Mouse (Mus musculus): ENCODE measurements around the gene Slc2a9. TPM values are rescaled to one million over a fixed set of nuclear protein-coding genes. Genes with fewer than 3 reads are reported as not detected.

The Slc2a9 gene
- polyA plus RNA-seq, 1 experiment = 0.01 TPM

GRCm38 (mm10) chr5:38379970-38380369 is 123.0 kb downstream of the Slc2a9 start:
- H3K36me3 ChIP-seq (ENCODE audit: control insufficient read depth) = no peaks in the 10 kb centered on the region
- TF ChIP-seq TAL1 (IDR thresholded peaks at IDR 0.05; ENCODE audit: low read length) (no peak), GATA1 (IDR thresholded peaks at IDR 0.05; ENCODE audit: low read length) (no peak)
- no peak overlapping the region for H3K4me3 ChIP-seq (replicated peaks)
- H3K4me1 ChIP-seq (ENCODE audit: control insufficient read depth) = no peaks in the 10 kb centered on the region
- no peaks in the 10 kb centered on the region for H3K9me3 ChIP-seq (ENCODE audit: control insufficient read depth, low read length)
- no peaks in the 10 kb centered on the region for H3K27me3 ChIP-seq (ENCODE audit: control insufficient read depth)

- H3K27me3 ChIP-seq (ENCODE audit: control insufficient read depth) = no peaks in the 10 kb centered on the region
- H3K4me1 ChIP-seq (ENCODE audit: control insufficient read depth) = no peaks in the 10 kb centered on the region
- H3K36me3 ChIP-seq (ENCODE audit: control insufficient read depth) = no peaks in the 10 kb centered on the region
- no peak overlapping the region for H3K4me3 ChIP-seq (replicated peaks)
- no peaks in the 10 kb centered on the region for H3K9me3 ChIP-seq (ENCODE audit: control insufficient read depth, low read length)
- TF ChIP-seq TAL1 (IDR thresholded peaks at IDR 0.05; ENCODE audit: low read length) (no peak), GATA1 (IDR thresholded peaks at IDR 0.05; ENCODE audit: low read length) (no peak)
Measured at GRCm38 (mm10) chr5:38372369-38372768, 130.6 kb downstream of the Slc2a9 start.

- H3K36me3 ChIP-seq (ENCODE audit: control insufficient read depth) = no peaks in the 10 kb centered on the region
- no peak overlapping the region for H3K4me3 ChIP-seq (replicated peaks)
- TF ChIP-seq GATA1 (IDR thresholded peaks at IDR 0.05; ENCODE audit: low read length) (no peak), TAL1 (IDR thresholded peaks at IDR 0.05; ENCODE audit: low read length) (no peak)
- H3K27me3 ChIP-seq (ENCODE audit: control insufficient read depth) = no peaks in the 10 kb centered on the region
- H3K9me3 ChIP-seq (ENCODE audit: control insufficient read depth, low read length) = no peaks in the 10 kb centered on the region
- peaks cover 8% of the 10 kb centered on the region for H3K4me1 ChIP-seq (ENCODE audit: control insufficient read depth)
Measured at GRCm38 (mm10) chr5:38371308-38371707, 131.6 kb downstream of the Slc2a9 start.

- no peaks in the 10 kb centered on the region for H3K27me3 ChIP-seq (ENCODE audit: control insufficient read depth)
- no peaks in the 10 kb centered on the region for H3K36me3 ChIP-seq (ENCODE audit: control insufficient read depth)
- no peak for TF ChIP-seq GATA1 (IDR thresholded peaks at IDR 0.05; ENCODE audit: low read length)
- no peak for TF ChIP-seq TAL1 (IDR thresholded peaks at IDR 0.05; ENCODE audit: low read length)
- peaks cover 8% of the 10 kb centered on the region for H3K4me1 ChIP-seq (ENCODE audit: control insufficient read depth)
- no peak overlapping the region for H3K4me3 ChIP-seq (replicated peaks)
- no peaks in the 10 kb centered on the region for H3K9me3 ChIP-seq (ENCODE audit: control insufficient read depth, low read length)
Measured at GRCm38 (mm10) chr5:38366650-38367470, 136.1 kb downstream of the Slc2a9 start.

- H3K27me3 ChIP-seq (ENCODE audit: control insufficient read depth) = no peaks in the 10 kb centered on the region
- no peaks in the 10 kb centered on the region for H3K9me3 ChIP-seq (ENCODE audit: control insufficient read depth, low read length)
- H3K4me3 ChIP-seq (replicated peaks) = no peak overlapping the region
- H3K36me3 ChIP-seq (ENCODE audit: control insufficient read depth) = no peaks in the 10 kb centered on the region
- no peak for TF ChIP-seq GATA1 (IDR thresholded peaks at IDR 0.05; ENCODE audit: low read length)
- no peak for TF ChIP-seq TAL1 (IDR thresholded peaks at IDR 0.05; ENCODE audit: low read length)
- peaks cover 8% of the 10 kb centered on the region for H3K4me1 ChIP-seq (ENCODE audit: control insufficient read depth)
Measured at GRCm38 (mm10) chr5:38365521-38365920, 137.4 kb downstream of the Slc2a9 start.

- no peaks in the 10 kb centered on the region for H3K27me3 ChIP-seq (ENCODE audit: control insufficient read depth)
Measured at GRCm38 (mm10) chr5:38364396-38364795, 138.5 kb downstream of the Slc2a9 start.

GRCm38 (mm10) chr5:38359716-38360115 is 143.2 kb downstream of the Slc2a9 start:
- Histone ChIP-seq H3K27me3 (ENCODE audit: control insufficient read depth) (no peaks in the 10 kb centered on the region), H3K4me3 (replicated peaks) (no peak overlapping the region), H3K36me3 (ENCODE audit: control insufficient read depth) (no peaks in the 10 kb centered on the region), H3K9me3 (ENCODE audit: control insufficient read depth, low read length) (no peaks in the 10 kb centered on the region), H3K4me1 (ENCODE audit: control insufficient read depth) (no peaks in the 10 kb centered on the region)
- no peak for TF ChIP-seq TAL1 (IDR thresholded peaks at IDR 0.05; ENCODE audit: low read length)
- no peak for TF ChIP-seq GATA1 (IDR thresholded peaks at IDR 0.05; ENCODE audit: low read length)

More at GRCm38 (mm10) chr5:38364396-38364795, 138.5 kb downstream of the Slc2a9 start:
- Histone ChIP-seq H3K4me3 (replicated peaks) (no peak overlapping the region), H3K4me1 (ENCODE audit: control insufficient read depth) (peaks cover 8% of the 10 kb centered on the region), H3K9me3 (ENCODE audit: control insufficient read depth, low read length) (no peaks in the 10 kb centered on the region), H3K36me3 (ENCODE audit: control insufficient read depth) (no peaks in the 10 kb centered on the region)
- TF ChIP-seq TAL1 (IDR thresholded peaks at IDR 0.05; ENCODE audit: low read length) (no peak), GATA1 (IDR thresholded peaks at IDR 0.05; ENCODE audit: low read length) (no peak)

- H3K36me3 ChIP-seq (ENCODE audit: control insufficient read depth) = no peaks in the 10 kb centered on the region
- TF ChIP-seq TAL1 (IDR thresholded peaks at IDR 0.05; ENCODE audit: low read length) = no peak
- no peak for TF ChIP-seq GATA1 (IDR thresholded peaks at IDR 0.05; ENCODE audit: low read length)
- no peak overlapping the region for H3K4me3 ChIP-seq (replicated peaks)
- no peaks in the 10 kb centered on the region for H3K4me1 ChIP-seq (ENCODE audit: control insufficient read depth)
- H3K9me3 ChIP-seq (ENCODE audit: control insufficient read depth, low read length) = no peaks in the 10 kb centered on the region
- H3K27me3 ChIP-seq (ENCODE audit: control insufficient read depth) = no peaks in the 10 kb centered on the region
Measured at GRCm38 (mm10) chr5:38356927-38357326, 146.0 kb downstream of the Slc2a9 start.

- Histone ChIP-seq H3K4me3 (replicated peaks) (no peak overlapping the region), H3K27me3 (ENCODE audit: control insufficient read depth) (no peaks in the 10 kb centered on the region), H3K36me3 (ENCODE audit: control insufficient read depth) (no peaks in the 10 kb centered on the region), H3K4me1 (ENCODE audit: control insufficient read depth) (no peaks in the 10 kb centered on the region), H3K9me3 (ENCODE audit: control insufficient read depth, low read length) (no peaks in the 10 kb centered on the region)
- TF ChIP-seq TAL1 (IDR thresholded peaks at IDR 0.05; ENCODE audit: low read length) (no peak), GATA1 (IDR thresholded peaks at IDR 0.05; ENCODE audit: low read length) (no peak)
Measured at GRCm38 (mm10) chr5:38350351-38350929, 152.5 kb downstream of the Slc2a9 start.

Measured in erythroblast, embryonic 14.5 days (primary cell).